Mouse (Mus musculus): ENCODE data around the gene Ankrd7.

- no peak for TF ChIP-seq GATA1 (IDR thresholded peaks at IDR 0.05; ENCODE audit: low read length)
- no peak for TF ChIP-seq TAL1 (IDR thresholded peaks at IDR 0.05; ENCODE audit: low read length)
Observed at GRCm38 (mm10) chr6:18889030-18889429, 22.9 kb downstream of the Ankrd7 start.
